Mouse (Mus musculus): ENCODE results near the gene Ost4. TPM values are rescaled to one million over a fixed set of nuclear protein-coding genes. Genes with fewer than 3 reads are reported as not detected.
A peak's percentile ranks its signal among the peaks of the same experiment; 100 is the strongest.

Gene Ost4
- polyA plus RNA-seq, 1 experiment from 2014 or later, result 376 TPM

GRCm38 (mm10) chr5:30879347-30879943, 28.1 kb downstream of the Ost4 start:
- Histone ChIP-seq H3K4me3 (ENCODE audit: low read depth, low read length) (no peak overlapping the region), H3K9me3 (ENCODE audit: control insufficient read depth, low read length) (no peaks in the 10 kb centered on the region), H3K4me1 (ENCODE audit: control insufficient read depth, insufficient read depth, low read length) (no peaks in the 10 kb centered on the region), H3K9ac (ENCODE audit: low read length) (no peak overlapping the region), H3K27ac (ENCODE audit: low read depth, low read length) (no peak overlapping the region), H3K27me3 (ENCODE audit: control insufficient read depth, insufficient read depth, low read length) (no peaks in the 10 kb centered on the region), H3K36me3 (ENCODE audit: control insufficient read depth, insufficient read depth, low read length) (peaks cover 21% of the 10 kb centered on the region), H3K4me2 (no peak overlapping the region)
- WGBS, result 85% methylated on average over 5 of the region's 5 CpGs
- DNase-seq (ENCODE audit: low spot score, missing footprints), result no peak
- ATAC-seq (ENCODE audit: low FRiP score), result no peak

DNA sequence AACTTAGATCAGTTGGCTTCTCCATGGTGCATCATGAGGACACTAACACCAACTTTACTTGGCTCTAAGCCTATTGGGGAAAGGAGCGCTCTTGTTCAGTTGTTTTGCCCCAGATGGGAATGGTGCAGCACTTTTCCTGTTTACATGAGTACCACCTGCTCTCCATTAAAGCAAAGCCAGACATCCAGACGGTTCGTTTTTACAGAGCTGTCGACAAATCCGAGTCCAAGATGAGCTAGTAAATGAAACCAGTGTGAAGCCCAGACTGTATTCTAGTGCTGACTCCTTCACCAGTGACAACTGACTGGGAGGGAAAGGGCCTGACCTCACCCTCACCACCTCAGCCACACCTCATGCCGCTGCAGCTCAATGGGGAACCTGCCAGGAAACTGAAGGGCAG, 29.0 kb downstream of the Ost4 start:
- WGBS, result 67% methylated on average over 6 of the region's 6 CpGs
- Histone ChIP-seq H3K4me1 (ENCODE audit: control insufficient read depth, insufficient read depth, low read length) (no peaks in the 10 kb centered on the region), H3K36me3 (ENCODE audit: control insufficient read depth, insufficient read depth, low read length) (peaks cover 25% of the 10 kb centered on the region), H3K9me3 (ENCODE audit: control insufficient read depth, low read length) (no peaks in the 10 kb centered on the region), H3K9ac (ENCODE audit: low read length) (no peak overlapping the region), H3K4me3 (ENCODE audit: low read depth, low read length) (no peak overlapping the region), H3K27me3 (ENCODE audit: control insufficient read depth, insufficient read depth, low read length) (no peaks in the 10 kb centered on the region), H3K4me2 (no peak overlapping the region), H3K27ac (ENCODE audit: low read depth, low read length) (no peak overlapping the region)
- ATAC-seq (ENCODE audit: low FRiP score) (no peak), DNase-seq (ENCODE audit: low spot score, missing footprints) (no peak)

DNA sequence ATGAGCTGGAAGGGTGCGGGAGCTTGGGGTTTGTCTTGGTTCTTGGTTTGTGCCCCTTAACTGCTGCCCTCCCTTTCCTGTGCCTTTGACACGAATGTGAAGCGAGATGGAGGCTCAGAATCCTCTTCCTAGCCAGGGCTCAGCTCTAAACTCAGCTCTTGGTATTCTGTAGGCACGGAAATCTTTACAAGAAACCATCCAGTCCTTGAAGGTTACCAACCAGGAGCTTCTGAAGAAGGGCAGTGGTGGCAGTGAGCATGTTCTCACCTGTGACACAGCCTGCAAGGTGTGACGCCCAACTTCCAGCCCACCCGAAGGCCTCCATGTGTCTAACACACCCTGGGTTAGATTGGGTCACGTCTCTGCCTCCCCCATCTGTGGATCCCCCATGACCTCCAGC, 33.2 kb downstream of the Ost4 start:
- H3K36me3 ChIP-seq (ENCODE audit: control insufficient read depth, insufficient read depth, low read length), result peaks cover 38% of the 10 kb centered on the region
- no peak for ATAC-seq (ENCODE audit: low FRiP score)

DNA sequence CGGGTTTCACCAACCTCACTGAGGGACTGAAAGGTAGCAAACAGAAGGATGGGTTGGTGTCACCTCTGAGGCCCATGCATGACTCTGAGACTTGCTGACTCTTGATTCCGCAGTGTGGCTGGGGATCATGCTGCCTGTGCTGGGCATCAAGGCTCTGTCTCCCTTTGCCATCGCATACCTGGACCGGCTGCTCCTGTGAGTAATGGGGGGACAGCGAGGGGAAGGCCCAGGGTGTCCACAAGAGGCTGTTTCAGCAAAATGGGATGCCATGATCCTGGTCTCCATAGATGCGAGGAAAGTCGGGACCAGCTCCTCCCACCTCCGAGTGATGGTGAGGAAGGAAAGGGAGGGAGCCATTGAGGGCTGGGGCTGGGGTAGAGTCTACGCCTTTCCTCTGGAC, 35.0 kb downstream of the Ost4 start:
- no peak overlapping the region for H3K9ac ChIP-seq (ENCODE audit: low read length)
- no peak overlapping the region for H3K4me3 ChIP-seq (ENCODE audit: low read depth, low read length)
- H3K36me3 ChIP-seq (ENCODE audit: control insufficient read depth, insufficient read depth, low read length), result peaks cover 36% of the 10 kb centered on the region
- H3K27me3 ChIP-seq (ENCODE audit: control insufficient read depth, insufficient read depth, low read length), result no peaks in the 10 kb centered on the region
- 87% methylated on average over 9 of the region's 9 CpGs for WGBS
- no peaks in the 10 kb centered on the region for H3K9me3 ChIP-seq (ENCODE audit: control insufficient read depth, low read length)
- H3K4me1 ChIP-seq (ENCODE audit: control insufficient read depth, insufficient read depth, low read length), result peaks cover 7% of the 10 kb centered on the region
- H3K4me2 ChIP-seq, result no peak overlapping the region
- no peak overlapping the region for H3K27ac ChIP-seq (ENCODE audit: low read depth, low read length)
- ATAC-seq (ENCODE audit: low FRiP score), result no peak
- DNase-seq (ENCODE audit: low spot score, missing footprints), result no peak

More for the DNA sequence above, 33.2 kb downstream of the Ost4 start:
- H3K9me3 ChIP-seq (ENCODE audit: control insufficient read depth, low read length), result no peaks in the 10 kb centered on the region
- no peaks in the 10 kb centered on the region for H3K27me3 ChIP-seq (ENCODE audit: control insufficient read depth, insufficient read depth, low read length)
- no peak overlapping the region for H3K4me2 ChIP-seq
- peaks cover 7% of the 10 kb centered on the region for H3K4me1 ChIP-seq (ENCODE audit: control insufficient read depth, insufficient read depth, low read length)
- no peak for DNase-seq (ENCODE audit: low spot score, missing footprints)
- WGBS, result 91% methylated on average over 7 of the region's 7 CpGs
- no peak overlapping the region for H3K4me3 ChIP-seq (ENCODE audit: low read depth, low read length)
- H3K27ac ChIP-seq (ENCODE audit: low read depth, low read length), result no peak overlapping the region
- no peak overlapping the region for H3K9ac ChIP-seq (ENCODE audit: low read length)

- no peaks in the 10 kb centered on the region for H3K9me3 ChIP-seq (ENCODE audit: control insufficient read depth, low read length)
- H3K4me3 ChIP-seq (ENCODE audit: low read depth, low read length), result peak overlapping the region; percentile 94
- ATAC-seq (ENCODE audit: low FRiP score) (no peak), DNase-seq (ENCODE audit: low spot score, missing footprints) (no peak)
- 32% methylated on average over 2 of the region's 2 CpGs for WGBS
- peak overlapping the region; percentile 88 for H3K9ac ChIP-seq (ENCODE audit: low read length)
- no peak overlapping the region for H3K27ac ChIP-seq (ENCODE audit: low read depth, low read length)
- no peaks in the 10 kb centered on the region for H3K27me3 ChIP-seq (ENCODE audit: control insufficient read depth, insufficient read depth, low read length)
- H3K4me2 ChIP-seq, result peak overlapping the region; percentile 72
- peaks cover 20% of the 10 kb centered on the region for H3K36me3 ChIP-seq (ENCODE audit: control insufficient read depth, insufficient read depth, low read length)
- H3K4me1 ChIP-seq (ENCODE audit: control insufficient read depth, insufficient read depth, low read length), result peaks cover 7% of the 10 kb centered on the region
These were observed 37.5 kb downstream of the Ost4 start for GRCm38 (mm10) chr5:30870131-30870406.

DNA sequence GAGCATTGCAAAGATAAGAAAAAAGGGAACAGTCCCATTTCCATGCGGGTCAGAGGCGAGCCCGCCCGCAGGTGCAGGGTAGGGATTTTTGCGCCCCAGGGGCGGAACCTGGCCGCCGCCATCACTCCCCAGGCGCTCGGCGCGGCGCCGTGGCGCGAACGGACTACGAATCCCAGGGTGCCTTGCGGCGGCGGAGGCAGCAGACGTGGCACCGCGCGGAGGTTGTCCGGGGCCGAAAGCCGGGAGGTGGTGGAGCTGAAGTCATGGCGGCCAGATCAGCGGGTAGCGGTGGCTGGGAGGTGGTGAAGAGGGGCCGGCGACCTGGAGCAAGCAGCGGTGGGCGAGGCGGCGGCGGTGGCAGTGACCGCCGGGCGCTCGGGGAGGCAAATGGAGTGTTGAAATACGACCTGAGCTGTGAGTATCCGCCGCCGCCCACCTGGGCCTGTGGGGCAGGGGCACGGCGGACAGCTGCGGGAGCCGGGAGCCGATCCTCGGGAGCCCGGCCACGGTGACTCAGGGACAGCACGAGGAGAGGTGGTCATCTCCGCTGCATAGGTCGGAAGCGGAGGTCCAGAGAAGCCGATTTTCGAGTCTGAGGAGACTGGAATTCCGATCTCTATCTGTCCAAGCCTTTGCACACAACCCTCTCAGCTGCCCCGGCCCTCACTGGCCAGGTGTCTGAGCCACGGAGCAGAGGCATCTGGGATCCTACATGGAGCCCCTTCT, 38.0 kb downstream of the Ost4 start:
- peaks cover 7% of the 10 kb centered on the region for H3K4me1 ChIP-seq (ENCODE audit: control insufficient read depth, insufficient read depth, low read length)
- WGBS, result under 1% methylated on average over 63 of the region's 63 CpGs
- no peak overlapping the region for H3K27ac ChIP-seq (ENCODE audit: low read depth, low read length)
- peak overlapping the region; percentile 88 for H3K9ac ChIP-seq (ENCODE audit: low read length)
- no peaks in the 10 kb centered on the region for H3K27me3 ChIP-seq (ENCODE audit: control insufficient read depth, insufficient read depth, low read length)
- DNase-seq (ENCODE audit: low spot score, missing footprints), result peak; percentile 98
- peak overlapping the region; percentile 94 for H3K4me3 ChIP-seq (ENCODE audit: low read depth, low read length)
- H3K9me3 ChIP-seq (ENCODE audit: control insufficient read depth, low read length), result no peaks in the 10 kb centered on the region
- peaks cover 20% of the 10 kb centered on the region for H3K36me3 ChIP-seq (ENCODE audit: control insufficient read depth, insufficient read depth, low read length)
- peak; percentile 92 for ATAC-seq (ENCODE audit: low FRiP score)
- peak overlapping the region; percentile 72 for H3K4me2 ChIP-seq

DNA sequence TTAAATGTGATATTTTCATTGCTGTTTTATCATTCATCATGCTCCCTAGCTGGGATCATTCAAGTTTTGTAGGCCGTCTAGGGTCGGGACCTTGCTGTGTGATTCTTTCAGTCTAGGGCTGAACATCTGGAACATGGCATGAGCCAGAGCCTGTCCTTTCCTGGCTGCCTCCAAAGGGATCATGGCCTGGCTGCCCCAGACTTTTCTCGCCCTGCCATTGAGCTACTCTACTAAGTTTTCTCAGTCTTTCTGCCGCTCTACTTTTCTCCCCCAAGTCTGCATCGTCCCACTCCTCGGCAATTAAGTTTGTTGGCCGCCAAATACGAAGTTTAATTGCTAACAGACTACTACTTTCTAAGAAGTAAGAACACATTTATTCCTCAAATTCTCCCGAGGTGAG, 38.6 kb downstream of the Ost4 start:
- H3K4me1 ChIP-seq (ENCODE audit: control insufficient read depth, insufficient read depth, low read length), result peaks cover 7% of the 10 kb centered on the region
- H3K9me3 ChIP-seq (ENCODE audit: control insufficient read depth, low read length), result no peaks in the 10 kb centered on the region
- peak overlapping the region; percentile 72 for H3K4me2 ChIP-seq
- ATAC-seq (ENCODE audit: low FRiP score) (peak; percentile 49), DNase-seq (ENCODE audit: low spot score, missing footprints) (peak; percentile 95)
- peak overlapping the region; percentile 88 for H3K9ac ChIP-seq (ENCODE audit: low read length)
- peaks cover 16% of the 10 kb centered on the region for H3K36me3 ChIP-seq (ENCODE audit: control insufficient read depth, insufficient read depth, low read length)
- WGBS, result 24% methylated on average over 9 of the region's 9 CpGs
- no peaks in the 10 kb centered on the region for H3K27me3 ChIP-seq (ENCODE audit: control insufficient read depth, insufficient read depth, low read length)
- H3K4me3 ChIP-seq (ENCODE audit: low read depth, low read length), result peak overlapping the region; percentile 94
- H3K27ac ChIP-seq (ENCODE audit: low read depth, low read length), result no peak overlapping the region

GRCm38 (mm10) chr5:30867712-30868111, 39.9 kb downstream of the Ost4 start, which contains the start of gene Tmem214:
Gene Tmem214 (plus strand): TSS chr5:30868012.
- Histone ChIP-seq H3K27ac (ENCODE audit: low read depth, low read length) (no peak within 1 kb of the TSS), H3K27me3 (ENCODE audit: control insufficient read depth, insufficient read depth, low read length) (no peaks in the 10 kb centered on the region), H3K4me1 (ENCODE audit: control insufficient read depth, insufficient read depth, low read length) (peaks cover 7% of the 10 kb centered on the region), H3K36me3 (ENCODE audit: control insufficient read depth, insufficient read depth, low read length) (peaks cover 10% of the 10 kb centered on the region), H3K9ac (ENCODE audit: low read length) (no peak within 1 kb of the TSS), H3K9me3 (ENCODE audit: control insufficient read depth, low read length) (no peaks in the 10 kb centered on the region), H3K4me2 (no peak within 1 kb of the TSS), H3K4me3 (ENCODE audit: low read depth, low read length) (no peak within 1 kb of the TSS)
- 93% methylated on average over 3 of the region's 3 CpGs for WGBS
- DNase-seq (ENCODE audit: low spot score, missing footprints), result no peak
- ATAC-seq (ENCODE audit: low FRiP score), result no peak

DNA sequence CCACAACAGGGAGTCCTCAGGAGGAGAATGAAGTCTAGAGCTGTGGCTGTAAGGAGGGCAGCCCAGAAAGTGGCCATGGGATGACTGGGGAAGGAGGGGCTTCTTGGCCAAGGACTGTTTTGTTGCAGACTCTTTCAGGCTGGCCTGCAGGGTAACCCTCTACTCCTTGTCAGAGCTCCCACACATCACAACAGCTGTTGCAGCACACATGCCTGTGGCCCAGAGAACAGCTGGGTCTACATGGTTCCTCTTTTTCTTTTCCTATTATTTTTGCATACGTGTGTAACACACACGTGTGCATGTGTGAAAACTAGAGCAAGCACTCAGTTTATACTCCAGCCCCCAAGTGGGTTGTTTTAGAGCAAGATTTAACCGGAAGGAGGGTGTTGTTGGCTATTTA, 40.7 kb downstream of the Ost4 start:
- Histone ChIP-seq H3K36me3 (ENCODE audit: control insufficient read depth, insufficient read depth, low read length) (peaks cover 5% of the 10 kb centered on the region), H3K4me2 (no peak overlapping the region), H3K4me3 (ENCODE audit: low read depth, low read length) (no peak overlapping the region), H3K4me1 (ENCODE audit: control insufficient read depth, insufficient read depth, low read length) (peaks cover 7% of the 10 kb centered on the region), H3K27ac (ENCODE audit: low read depth, low read length) (no peak overlapping the region), H3K9ac (ENCODE audit: low read length) (no peak overlapping the region), H3K27me3 (ENCODE audit: control insufficient read depth, insufficient read depth, low read length) (no peaks in the 10 kb centered on the region), H3K9me3 (ENCODE audit: control insufficient read depth, low read length) (no peaks in the 10 kb centered on the region)
- no peak for ATAC-seq (ENCODE audit: low FRiP score)
- DNase-seq (ENCODE audit: low spot score, missing footprints), result no peak
- 89% methylated on average over 3 of the region's 3 CpGs for WGBS

All from midbrain, embryonic 11.5 days (tissue).